Comparison of ENCODE assay signal across 9 mouse cellular contexts in the genomic region with DNA sequence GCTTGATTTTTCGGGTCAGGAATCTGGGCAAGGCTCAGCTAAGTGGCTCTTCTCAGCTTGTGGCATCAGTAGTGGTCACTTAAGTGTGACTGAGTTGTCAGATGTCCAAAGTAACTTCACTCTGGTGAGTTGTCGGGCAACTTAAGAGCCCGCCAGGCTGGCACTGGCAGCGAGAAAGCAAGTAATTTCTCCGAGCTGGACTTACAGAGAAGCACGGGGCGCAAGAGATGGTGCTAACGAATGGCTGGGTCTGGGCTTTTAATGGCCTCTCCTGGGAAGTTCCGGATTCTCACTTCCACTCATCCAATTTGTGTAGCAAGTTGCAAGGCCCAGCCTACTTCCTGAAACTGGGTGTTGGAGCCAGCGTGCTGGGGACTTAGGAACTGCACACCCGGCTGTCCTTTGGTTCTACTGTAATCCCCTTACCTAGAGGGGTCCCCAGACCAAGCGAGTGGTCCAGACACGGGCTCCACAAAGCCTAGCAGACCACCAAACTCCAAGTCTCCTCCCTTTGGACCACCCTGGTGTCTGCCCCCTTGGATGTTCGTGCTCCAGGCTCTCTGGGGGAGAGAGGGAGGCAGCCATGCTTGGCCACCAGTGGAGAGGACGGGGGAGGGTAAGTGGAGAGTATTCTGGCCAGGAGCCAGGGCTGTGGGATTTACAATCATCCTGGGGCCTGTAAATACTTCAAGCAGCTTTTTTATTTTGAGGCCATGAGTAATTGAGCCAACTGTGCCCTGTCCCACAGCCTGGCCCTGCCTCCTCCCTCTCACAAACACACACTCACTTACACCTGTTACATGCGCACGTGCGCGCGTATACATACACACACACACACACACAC. TPM values are rescaled to one million over a fixed set of nuclear protein-coding genes. Genes with fewer than 3 reads are reported as not detected.
A peak's percentile ranks its signal among the peaks of the same experiment; 100 is the strongest.
DNase-seq lines count a peak whose midpoint lies in the region; ATAC-seq lines count a peak whose summit lies in the region.
"Had no signal": no experiment of that assay in that cellular context is flagged by ENCODE, and none has a peak within 500 bp of the region (broad histone marks: within the 10 kb centered on the region; RNA-seq: fewer than 3 reads in every experiment).

No protein-coding gene starts in this region.

- no peaks in the 10 kb centered on the region for H3K27me3 ChIP-seq in heart, embryonic 14.5 days (ENCODE audit: control insufficient read depth, insufficient read depth, low read length)
- H3K27me3 ChIP-seq in limb, embryonic 10.5 days (ENCODE audit: low read depth, poor library complexity, severe bottlenecking): no peaks in the 10 kb centered on the region
- no peaks in the 10 kb centered on the region for H3K27me3 ChIP-seq in neural tube, embryonic 15.5 days (replicated peaks)

- H3K4me3 ChIP-seq in heart, embryonic 14.5 days (ENCODE audit: control insufficient read depth in 1 of 2, insufficient read depth in 1 of 2, low read depth in 1 of 2, low read length in 2 of 2): 0 out of 4 replicates have a peak overlapping the region, but pooled peaks of 1 of the 2 experiments have one; percentile 4
- peak overlapping the region; percentile 27 for H3K4me3 ChIP-seq in limb, embryonic 10.5 days
- no peak overlapping the region for H3K4me3 ChIP-seq in neural tube, embryonic 15.5 days (replicated peaks)
- H3K4me3 ChIP-seq: erythroblast, embryonic 14.5 days had no signal

- peak; percentile 43 for DNase-seq in adrenal gland, postnatal 10 days
- no peak for DNase-seq in adrenal gland, postnatal 25 days
- DNase-seq in ES-CJ7 (ENCODE audit: low read depth, low spot score): peak; percentile 34
- peak; percentile 65 for DNase-seq in limb, embryonic 10.5 days (ENCODE audit: low spot score)
- no peak for DNase-seq in spleen, postnatal 14 days (ENCODE audit: low spot score in 2 of 2)

- no peaks in the 10 kb centered on the region for H3K9me3 ChIP-seq in heart, embryonic 14.5 days (ENCODE audit: control insufficient read depth, low read length)
- no peaks in the 10 kb centered on the region for H3K9me3 ChIP-seq in limb, embryonic 10.5 days (replicated peaks)
- H3K9me3 ChIP-seq in neural tube, embryonic 15.5 days (replicated peaks): no peaks in the 10 kb centered on the region

- peak; percentile 72 for ATAC-seq in heart, embryonic 14.5 days (ENCODE audit: insufficient number of reproducible peaks, insufficient read depth, low FRiP score, low read depth)
- peak; percentile 58; the same call in 1 of the 2 replicates for ATAC-seq in neural tube, embryonic 15.5 days (ENCODE audit: low FRiP score)
- no peak for ATAC-seq in erythroblast, adult 5-6 weeks (replicated peaks; ENCODE audit: low FRiP score, poor library complexity, severe bottlenecking)

- WGBS in heart, embryonic 14.5 days: 40% methylated on average over 20 of the region's 20 CpGs
- WGBS in limb, embryonic 10.5 days: 58% methylated on average over 20 of the region's 20 CpGs
- 42% methylated on average over 20 of the region's 20 CpGs for WGBS in neural tube, embryonic 15.5 days

- H3K36me3 ChIP-seq in heart, embryonic 14.5 days (ENCODE audit: control insufficient read depth, insufficient read depth, low read length): no peaks in the 10 kb centered on the region
- peaks cover 9% of the 10 kb centered on the region for H3K36me3 ChIP-seq in limb, embryonic 10.5 days
- no peaks in the 10 kb centered on the region for H3K36me3 ChIP-seq in neural tube, embryonic 15.5 days

- peak overlapping the region; percentile 58 for H3K4me2 ChIP-seq in heart, embryonic 14.5 days (ENCODE audit: low read length)
- 0 out of 2 replicates have a peak overlapping the region, but pooled peaks have one; percentile 6 for H3K4me2 ChIP-seq in neural tube, embryonic 15.5 days

- H3K27ac ChIP-seq in heart, embryonic 14.5 days (replicated peaks in 1 of 2; ENCODE audit: control insufficient read depth in 1 of 2, insufficient read depth in 1 of 2, low read depth in 2 of 2, low read length in 2 of 2): peak overlapping the region; percentile 94 to 97
- H3K27ac ChIP-seq in limb, embryonic 10.5 days: peak overlapping the region; percentile 78
- H3K27ac ChIP-seq in neural tube, embryonic 15.5 days (replicated peaks): no peak overlapping the region; the same call in 1 of the 2 replicates

- peaks cover 36 to 48% of the 10 kb centered on the region in 2 experiments for H3K4me1 ChIP-seq in heart, embryonic 14.5 days (ENCODE audit: control insufficient read depth in 2 of 2, insufficient read depth in 2 of 2, low read length in 2 of 2)
- H3K4me1 ChIP-seq in limb, embryonic 10.5 days: peaks cover 36% of the 10 kb centered on the region
- peaks cover 23% of the 10 kb centered on the region for H3K4me1 ChIP-seq in neural tube, embryonic 15.5 days

- H3K9ac ChIP-seq in heart, embryonic 14.5 days (ENCODE audit: low read length): peak overlapping the region; percentile 44
- no peak overlapping the region for H3K9ac ChIP-seq in neural tube, embryonic 15.5 days (replicated peaks)

RNA-seq across cellular contexts. Expression of a gene that starts 23.3 kb away (rescaled TPM):
- 1 to 10 TPM; 1.7 to 7.6 TPM for total RNA-seq in adrenal gland, postnatal 10 days (2021)
- total RNA-seq in adrenal gland, postnatal 25 days (2021): 2.2 and 2.6 TPM in 2 replicates
- 52.0 and 55.2 TPM in 2 replicates for polyA plus RNA-seq in heart, embryonic 14.5 days (2014; fragmentation: Nextera tagmentation; extraction: Ambion mirVana)
- 0.73 and 1.9 TPM in 2 replicates for polyA plus RNA-seq in limb, embryonic 10.5 days (2016; fragmentation: Nextera tagmentation; extraction: Ambion mirVana)
- 0.51 and 1.4 TPM in 2 replicates for polyA plus RNA-seq in neural tube, embryonic 15.5 days (2015; fragmentation: Nextera tagmentation; extraction: Ambion mirVana)
- total RNA-seq in erythroblast, adult 5-6 weeks (2015; ENCODE audit: low replicate concordance): not detected in 2 replicates
- not detected in 2 replicates for total RNA-seq in erythroblast, adult 5-6 weeks (2017; ENCODE audit: low replicate concordance)
- polyA plus RNA-seq: erythroblast, embryonic 14.5 days had no signal

RNA-seq across cellular contexts. Expression of a gene that starts 53.6 kb away (rescaled TPM):
- total RNA-seq in adrenal gland, postnatal 10 days (2021): 10 to 100 TPM; 29.6 to 39.0 TPM
- total RNA-seq in adrenal gland, postnatal 25 days (2021): 39.2 and 43.3 TPM in 2 replicates
- polyA plus RNA-seq in heart, embryonic 14.5 days (2014; fragmentation: Nextera tagmentation; extraction: Ambion mirVana): 37.0 and 38.5 TPM in 2 replicates
- polyA plus RNA-seq in limb, embryonic 10.5 days (2016; fragmentation: Nextera tagmentation; extraction: Ambion mirVana): 62.4 and 77.0 TPM in 2 replicates
- 49.9 and 56.9 TPM in 2 replicates for polyA plus RNA-seq in neural tube, embryonic 15.5 days (2015; fragmentation: Nextera tagmentation; extraction: Ambion mirVana)
- 49.2 and 62.9 TPM in 2 replicates for total RNA-seq in erythroblast, adult 5-6 weeks (2015; ENCODE audit: low replicate concordance)
- 80.2 and 115 TPM in 2 replicates for total RNA-seq in erythroblast, adult 5-6 weeks (2017; ENCODE audit: low replicate concordance)

Comparison
In these comparisons a context has a peak if more than half of its experiments do, and no peak if none do; other contexts are left out.
1. DNase-seq: peak in adrenal gland, postnatal 10 days (single experiment), ES-CJ7 (single experiment) and limb, embryonic 10.5 days (single experiment); none in adrenal gland, postnatal 25 days (single experiment) and spleen, postnatal 14 days (0 of 2).